Mouse (Mus musculus): ENCODE measurements around the gene Tnfrsf13b.
"Not testable (repeated sequence)": the region's sequence is repeated elsewhere in the genome, so short reads cannot be mapped to it uniquely, and the experiment has no call there.

The Tnfrsf13b gene

DNA sequence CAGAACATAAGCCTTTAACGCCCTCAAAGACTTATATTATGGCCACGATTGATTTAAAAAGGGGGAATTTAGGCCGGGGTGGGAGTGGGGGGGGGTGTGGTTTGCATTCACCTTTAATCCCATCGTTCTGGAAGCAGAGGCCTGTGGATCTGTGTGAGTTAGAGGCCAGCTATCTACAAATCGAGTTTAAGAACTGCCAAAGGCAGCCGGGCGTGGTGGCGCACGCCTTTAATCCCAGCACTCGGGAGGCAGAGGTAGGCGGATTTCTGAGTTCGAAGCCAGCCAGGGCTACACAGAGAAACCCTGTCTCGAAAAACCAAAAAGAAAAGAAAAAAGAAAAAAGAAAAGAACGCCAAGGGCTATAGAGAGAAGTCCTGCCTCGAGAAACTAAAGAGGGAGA is 46.9 kb downstream of the Tnfrsf13b start:
- not testable (repeated sequence) for DNase-seq (ENCODE audit: low spot score)

DNA sequence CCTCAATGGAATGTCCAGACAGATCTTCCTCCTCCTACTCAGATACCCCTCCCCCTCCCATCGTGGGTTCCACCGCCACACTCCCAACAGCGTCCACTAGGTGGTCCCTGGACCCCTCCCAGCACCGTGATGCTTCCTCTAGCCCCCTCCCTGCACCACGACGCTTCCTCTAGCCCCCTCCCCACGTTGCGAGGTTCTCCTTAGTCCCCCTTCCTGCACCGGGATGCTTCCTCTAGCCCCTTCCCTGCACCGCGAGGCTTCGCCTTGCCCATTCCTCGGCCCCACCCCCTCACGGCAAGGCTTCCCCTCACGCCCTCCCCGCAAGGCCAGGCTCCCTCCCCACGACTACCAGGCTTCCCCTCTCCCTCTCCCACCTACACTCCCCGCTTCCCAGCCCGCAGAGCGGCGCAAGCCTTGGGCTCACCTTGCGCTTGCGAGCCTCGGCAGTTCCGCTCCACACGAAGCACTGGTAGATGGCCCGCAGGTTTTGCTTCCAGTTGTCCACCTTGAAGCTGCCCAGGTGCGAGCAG is 47.8 kb downstream of the Tnfrsf13b start:
- DNase-seq (ENCODE audit: low spot score) = peak; percentile 52

DNA sequence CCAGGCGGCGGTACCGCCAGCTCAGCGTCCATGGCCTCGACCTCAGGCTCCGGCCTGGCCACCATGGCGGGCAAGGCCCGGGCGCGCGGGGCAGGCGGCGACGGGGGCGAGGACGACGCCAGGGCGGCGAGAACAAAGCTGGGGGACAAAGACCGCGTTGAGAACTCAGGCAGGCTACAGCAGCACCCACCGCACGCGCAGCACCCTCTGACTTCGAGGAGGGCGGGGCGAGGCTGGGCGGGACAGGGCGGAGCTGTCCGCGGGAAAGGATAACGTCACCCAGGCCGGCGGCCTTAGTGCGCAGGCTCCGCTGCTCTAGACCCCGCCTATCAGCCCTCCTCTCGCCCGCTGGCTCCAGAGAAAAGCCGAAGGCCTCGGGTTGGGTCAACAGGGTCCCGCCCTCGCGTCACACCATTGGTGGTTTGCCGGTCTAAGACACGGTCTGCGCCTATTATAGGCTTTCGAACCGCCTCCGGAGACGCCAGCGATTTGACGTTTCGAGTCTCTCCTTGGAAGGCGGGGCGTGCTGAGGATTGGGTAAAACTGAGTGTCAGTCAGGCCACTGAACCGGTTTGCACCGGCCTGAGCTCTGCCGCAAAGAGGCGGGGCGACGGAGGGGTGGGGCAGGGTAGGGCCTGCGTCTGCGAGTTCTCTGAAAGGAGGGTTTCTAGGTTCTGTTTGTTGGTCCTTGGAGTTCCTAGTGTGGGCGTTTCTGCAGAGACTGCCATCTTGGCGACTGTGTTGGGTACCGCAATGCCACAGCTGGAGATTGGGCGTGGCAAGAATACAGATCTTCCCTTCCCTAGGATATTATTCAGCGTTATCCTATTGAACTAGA is 48.5 kb downstream of the Tnfrsf13b start, which contains the start of gene Usp22:
Gene Usp22 (minus strand): TSS at position 235 of the 838 bp plus-strand sequence.
- peak; percentile 100 for DNase-seq (ENCODE audit: low spot score)

DNA sequence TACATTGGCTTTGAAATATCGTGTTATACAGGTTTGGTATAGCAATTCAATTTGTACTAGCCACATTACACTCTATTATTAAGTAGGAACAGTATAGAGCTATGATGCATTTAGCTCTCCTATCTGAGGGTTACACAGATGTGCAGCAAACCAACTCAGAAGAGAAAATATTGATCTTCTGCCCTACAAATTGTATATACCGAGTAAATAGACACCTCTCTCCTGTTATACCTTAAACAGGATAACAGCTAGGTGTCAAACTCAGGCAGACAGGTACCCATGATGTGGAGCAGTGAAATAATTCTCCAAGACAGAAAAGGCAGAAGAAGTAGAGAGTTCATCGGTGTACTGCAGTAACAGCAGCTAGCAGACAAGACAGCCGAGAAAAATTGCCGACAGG is 49.2 kb downstream of the Tnfrsf13b start:
- DNase-seq (ENCODE audit: low spot score) = no peak

DNA sequence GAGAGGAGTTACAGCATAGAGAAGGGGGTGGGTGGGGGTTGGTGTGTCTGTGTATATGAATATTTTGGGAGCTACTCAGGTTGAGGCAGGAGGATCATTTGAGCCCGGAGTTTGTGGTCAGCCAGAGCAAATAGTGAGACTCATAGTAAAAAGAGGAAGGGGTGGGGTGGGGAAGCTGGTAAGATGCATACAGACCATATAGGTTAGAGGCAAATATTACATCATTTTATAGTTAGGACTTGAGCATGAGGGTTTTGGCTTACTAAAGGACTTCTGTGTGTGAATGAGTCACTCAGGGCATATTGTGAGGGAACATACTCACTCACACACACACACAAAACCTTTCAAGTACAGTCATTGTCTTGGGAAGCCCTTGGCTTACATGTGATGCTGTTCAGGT is 49.8 kb downstream of the Tnfrsf13b start:
- DNase-seq (ENCODE audit: low spot score) = no peak

DNA sequence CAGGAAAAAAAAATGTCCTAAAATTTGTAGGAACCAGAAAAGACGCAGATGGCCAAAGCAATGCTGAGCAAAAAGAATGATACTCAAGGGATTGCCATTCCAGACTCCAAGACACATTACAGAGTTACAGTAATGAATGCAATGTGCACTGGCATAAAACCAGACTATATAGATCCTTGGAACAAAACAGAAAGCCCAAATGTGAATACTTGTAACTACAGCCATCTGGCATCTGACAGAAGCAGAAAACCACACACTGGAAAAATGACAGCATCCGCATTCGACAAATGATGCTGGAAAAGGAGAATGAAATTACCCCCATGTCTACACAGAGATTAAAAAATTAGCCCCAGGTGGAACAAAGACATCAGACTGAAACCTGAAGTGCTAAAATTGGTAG is 53.8 kb downstream of the Tnfrsf13b start:
- DNase-seq (ENCODE audit: low spot score) = no peak

DNA sequence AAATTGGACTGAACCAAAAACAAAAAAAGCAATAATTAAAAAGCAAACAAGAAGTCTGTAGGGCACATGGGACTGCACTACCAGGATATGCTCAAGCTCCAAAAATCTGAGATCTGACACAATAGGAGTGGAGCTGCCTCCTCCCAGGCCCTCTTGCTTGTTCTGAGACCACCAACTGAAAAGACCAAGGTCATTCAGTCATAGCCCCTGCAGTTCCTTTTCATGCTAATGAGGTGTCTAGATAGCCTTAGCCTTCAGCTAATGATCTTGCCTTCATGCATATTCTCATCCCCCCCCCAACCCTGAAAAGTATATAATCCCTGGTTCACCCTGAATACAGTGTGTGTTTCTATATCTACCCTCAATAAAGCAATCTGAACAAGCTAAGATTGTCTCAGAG is 55.1 kb downstream of the Tnfrsf13b start:
- DNase-seq (ENCODE audit: low spot score) = no peak

DNA sequence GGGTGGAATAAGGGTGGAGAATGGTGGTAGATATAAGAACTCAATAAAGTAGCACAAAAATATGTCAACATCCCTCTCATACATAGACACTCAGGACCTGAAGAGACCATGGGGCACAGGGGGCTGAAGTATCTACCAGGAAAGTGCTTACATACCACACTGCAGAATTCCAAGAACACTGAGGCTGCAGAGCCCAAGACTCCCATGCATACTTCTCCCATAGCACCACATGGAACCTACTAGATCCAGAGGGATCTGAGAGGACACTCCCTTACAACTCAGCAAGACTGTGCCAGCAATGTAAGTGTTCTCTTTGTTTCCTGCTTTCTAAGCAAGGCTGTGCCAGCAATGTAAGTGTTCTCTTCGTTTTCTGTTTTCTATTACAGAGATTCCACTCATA is 57.3 kb downstream of the Tnfrsf13b start:
- no peak for DNase-seq (ENCODE audit: low spot score)

DNA sequence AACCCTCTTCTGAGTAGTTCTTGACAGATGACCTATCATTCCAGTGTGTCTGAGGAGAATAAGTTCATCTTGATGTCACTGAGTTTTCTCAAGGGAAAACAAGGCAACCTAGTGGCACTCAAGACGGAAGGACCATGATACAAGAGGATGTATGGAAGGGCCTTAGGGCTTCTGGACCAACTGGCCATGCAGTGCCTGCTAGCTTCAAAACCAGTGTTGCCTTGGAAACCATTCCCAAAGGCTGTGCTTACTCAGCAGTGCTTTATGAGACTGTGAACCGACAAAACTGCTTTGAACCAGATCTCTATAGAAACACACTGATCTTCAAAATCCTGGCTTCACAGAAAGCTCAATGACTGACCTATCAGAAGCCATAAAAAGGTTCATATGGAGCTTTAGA is 64.2 kb downstream of the Tnfrsf13b start:
- DNase-seq (ENCODE audit: low spot score) = no peak

DNA sequence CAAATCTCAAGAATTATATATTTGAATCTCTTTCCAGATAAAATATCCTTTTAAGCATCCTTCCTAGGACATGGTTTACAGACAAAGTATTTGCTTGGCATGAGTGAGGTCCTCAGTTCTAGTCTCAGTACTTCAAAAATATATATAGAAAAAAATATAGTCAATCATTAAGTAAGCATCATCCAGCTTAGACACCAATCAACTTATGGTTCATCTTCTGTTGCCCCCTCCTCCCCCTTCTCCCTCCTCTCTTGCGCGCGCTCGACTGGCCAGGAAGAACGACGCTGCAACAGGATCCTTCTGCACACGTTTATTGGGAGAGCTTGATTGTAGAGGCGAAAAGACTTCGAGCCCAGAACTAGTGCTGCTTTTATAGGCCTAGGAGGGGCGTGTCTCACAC is 65.6 kb downstream of the Tnfrsf13b start:
- DNase-seq (ENCODE audit: low spot score) = not testable (repeated sequence)

DNA sequence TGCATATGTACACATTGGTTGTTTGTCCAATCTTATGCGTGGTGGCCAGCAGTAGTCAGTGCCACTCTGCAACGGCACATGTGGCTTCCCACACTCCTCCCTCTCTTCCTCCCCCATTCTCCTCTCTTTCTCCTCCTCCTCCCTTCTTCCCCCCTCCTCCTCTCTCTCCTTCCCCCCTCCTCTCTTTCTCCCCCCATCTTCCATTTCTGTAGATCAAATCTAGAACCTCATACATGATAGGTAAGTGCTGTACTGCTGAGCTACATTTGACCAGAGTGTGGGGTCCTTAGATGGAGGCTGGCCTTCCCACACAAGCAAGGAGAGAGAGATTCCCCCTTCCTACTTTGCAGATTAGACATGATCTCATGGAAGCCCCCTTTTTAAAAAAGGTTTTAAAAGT is 66.2 kb downstream of the Tnfrsf13b start:
- DNase-seq (ENCODE audit: low spot score) = no peak

DNA sequence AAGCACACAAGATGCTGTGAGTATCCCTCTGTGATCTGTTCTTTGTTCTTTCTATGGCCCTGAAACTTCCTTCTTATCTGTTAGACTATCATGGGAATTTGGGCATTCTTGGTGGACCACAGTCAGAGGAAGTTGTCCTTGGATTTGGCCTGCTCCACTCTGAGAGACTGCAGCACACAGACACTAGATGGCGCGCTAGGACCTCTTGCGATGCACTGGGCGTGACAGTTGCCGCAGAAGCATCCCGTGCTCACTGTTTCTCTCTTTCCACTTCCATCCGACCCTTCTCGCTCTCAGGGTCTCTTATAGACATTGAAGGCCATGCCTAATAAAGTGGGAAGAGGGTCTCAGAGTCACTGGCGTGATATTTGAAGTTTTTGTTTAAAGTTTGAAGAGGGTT is 66.8 kb downstream of the Tnfrsf13b start:
- DNase-seq (ENCODE audit: low spot score) = peak; percentile 86

DNA sequence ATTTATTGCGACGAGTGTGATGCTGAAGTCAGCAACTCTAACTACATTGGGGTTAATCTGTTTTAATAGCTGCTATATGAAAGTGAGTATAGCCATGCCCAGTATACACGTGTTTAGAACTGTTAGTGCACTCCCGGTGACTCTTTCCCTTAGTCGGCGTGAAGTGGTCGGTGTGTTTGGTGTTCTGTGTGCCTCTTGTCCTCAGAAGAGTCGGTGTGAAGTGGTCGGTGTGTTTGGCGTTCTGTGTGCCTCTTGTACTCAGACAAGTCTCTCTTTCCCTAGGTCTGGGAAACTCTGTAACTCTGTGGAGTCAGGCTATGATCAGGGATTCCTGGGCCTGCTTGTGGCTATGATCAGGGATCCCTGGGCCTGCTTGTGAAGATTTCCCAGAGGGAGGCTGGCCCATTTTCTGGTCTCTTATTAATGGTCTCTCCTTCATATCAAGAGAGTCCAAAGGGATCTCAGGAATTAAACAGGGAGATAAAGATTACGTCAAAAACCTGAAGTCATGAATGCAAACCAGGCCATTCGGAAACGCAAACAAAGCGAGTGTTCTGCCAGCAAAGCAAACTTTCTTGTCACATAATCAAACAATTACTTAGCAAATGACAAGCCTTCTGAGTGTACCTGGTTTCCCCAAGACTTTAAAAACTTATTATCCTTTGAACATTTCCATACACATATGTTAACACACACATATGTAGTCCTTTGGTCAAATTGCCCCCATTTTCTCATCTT is 70.2 kb downstream of the Tnfrsf13b start:
- no peak for DNase-seq (ENCODE audit: low spot score)

DNA sequence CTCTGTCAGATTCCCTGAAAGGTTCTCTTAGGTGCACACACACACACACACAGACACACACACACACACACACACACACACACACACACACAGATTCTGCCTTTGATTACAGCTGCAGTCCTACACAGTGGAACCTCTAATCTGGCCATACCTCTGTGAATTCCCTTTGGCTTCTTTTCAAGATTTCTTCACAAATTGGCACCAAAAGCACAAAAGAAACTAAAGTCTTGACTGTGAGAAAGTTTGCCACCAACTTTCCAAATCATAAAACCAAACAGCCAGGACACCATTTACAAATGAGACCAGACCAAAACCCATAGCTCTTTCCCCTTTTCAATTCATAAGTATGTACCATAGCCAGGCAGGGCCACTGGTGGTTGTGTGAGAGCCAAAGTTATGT is 71.4 kb downstream of the Tnfrsf13b start:
- DNase-seq (ENCODE audit: low spot score) = peak; percentile 85

All from adipocyte (in vitro differentiated cells).